Mouse (Mus musculus) midbrain, embryonic 15.5 days (tissue): ENCODE results near the gene Grm8. TPM values are rescaled to one million over a fixed set of nuclear protein-coding genes. Genes with fewer than 3 reads are reported as not detected.

Experiments
- ATAC-seq: fragments of 200-750 bp; cut with Nextera tagmentation; replicated peaks from 2 replicates; pipeline ENCODE4 v1.8.0; 2017; ENCODE audit warnings: moderate TSS enrichment
- H3K27ac ChIP-seq: fragments of 300-500 bp; sonication (generic); 2 replicates; pipeline ENCODE4 v1.5.1; 2015; ENCODE audit warnings: mild to moderate bottlenecking, inconsistent platforms
- H3K27me3 ChIP-seq: fragments of 300-500 bp; sonication (generic); replicated peaks from 2 replicates; pipeline ENCODE4 v1.6.1; 2015; ENCODE audit warnings: inconsistent platforms
- H3K36me3 ChIP-seq: fragments of 300-500 bp; sonication (generic); replicated peaks from 2 replicates; pipeline ENCODE4 v1.6.1; 2015; ENCODE audit warnings: inconsistent platforms
- H3K4me1 ChIP-seq: fragments of 300-500 bp; sonication (generic); 2 replicates; pipeline ENCODE4 v1.6.1; 2015; ENCODE audit warnings: inconsistent platforms
- H3K4me2 ChIP-seq: fragments of 300-500 bp; sonication (generic); 2 replicates; pipeline ENCODE4 v1.6.1; 2015; ENCODE audit warnings: inconsistent platforms, mild to moderate bottlenecking, moderate library complexity
- H3K4me3 ChIP-seq: fragments of 300-500 bp; sonication (generic); 2 replicates; pipeline ENCODE4 v1.5.1; 2015; ENCODE audit warnings: mild to moderate bottlenecking, inconsistent platforms
- H3K9ac ChIP-seq: fragments of 300-500 bp; sonication (generic); 2 replicates; pipeline ENCODE4 v1.6.1; 2015; ENCODE audit warnings: mild to moderate bottlenecking, inconsistent platforms
- H3K9me3 ChIP-seq: fragments of 300-500 bp; sonication (generic); 2 replicates; pipeline ENCODE4 v1.6.1; 2016; ENCODE audit warnings: inconsistent platforms
- WGBS: fragments of 180-500 bp; shearing (Covaris S2); methylation state at CpG from one replicate; pipeline ENCODE4 v1.1.7; 2015; ENCODE audit warnings: mixed read lengths; 5-methylcytosine and 5-hydroxymethylcytosine counted together
- polyA plus RNA-seq: library from polyadenylated mRNA; unstranded; fragments of >200 nt; fragmentation: Nextera tagmentation; extraction: Ambion mirVana; gene quantifications from 2 replicates; pipeline ENCODE4 v1.2.1, GENCODE M21; 2015

Gene Grm8
- polyA plus RNA-seq, 1 experiment from 2014 or later: 16.5 TPM

GRCm38 (mm10) chr6:28017653-28018052 is 117.3 kb downstream of the Grm8 start:
- ATAC-seq: no peak
- Histone ChIP-seq H3K36me3 (no peaks in the 10 kb centered on the region), H3K4me1 (no peaks in the 10 kb centered on the region), H3K9ac (no peak overlapping the region), H3K27ac (no peak overlapping the region), H3K9me3 (no peaks in the 10 kb centered on the region), H3K27me3 (no peaks in the 10 kb centered on the region), H3K4me2 (no peak overlapping the region), H3K4me3 (no peak overlapping the region)
- WGBS: 80% methylated on average over 1 of the region's 1 CpGs

- no peak for ATAC-seq
- Histone ChIP-seq H3K4me2 (no peak overlapping the region), H3K4me1 (no peaks in the 10 kb centered on the region), H3K36me3 (no peaks in the 10 kb centered on the region), H3K9ac (no peak overlapping the region), H3K27me3 (no peaks in the 10 kb centered on the region), H3K4me3 (no peak overlapping the region), H3K9me3 (no peaks in the 10 kb centered on the region), H3K27ac (no peak overlapping the region)
- WGBS: 92% methylated on average over 3 of the region's 3 CpGs
These were observed 128.0 kb downstream of the Grm8 start for GRCm38 (mm10) chr6:28007001-28007400.

- no peak overlapping the region for H3K4me3 ChIP-seq
- no peak for ATAC-seq
- H3K9ac ChIP-seq: no peak overlapping the region
- H3K9me3 ChIP-seq: no peaks in the 10 kb centered on the region
- H3K4me1 ChIP-seq: no peaks in the 10 kb centered on the region
- H3K36me3 ChIP-seq: no peaks in the 10 kb centered on the region
- H3K27ac ChIP-seq: no peak overlapping the region
- no peak overlapping the region for H3K4me2 ChIP-seq
- WGBS: 93% methylated on average over 2 of the region's 2 CpGs
- H3K27me3 ChIP-seq: no peaks in the 10 kb centered on the region
These were observed 137.7 kb downstream of the Grm8 start for GRCm38 (mm10) chr6:27997250-27997649.

- no peaks in the 10 kb centered on the region for H3K27me3 ChIP-seq
- H3K4me2 ChIP-seq: no peak overlapping the region
- 50% methylated on average over 4 of the region's 4 CpGs for WGBS
- H3K36me3 ChIP-seq: no peaks in the 10 kb centered on the region
- H3K4me1 ChIP-seq: no peaks in the 10 kb centered on the region
- H3K9ac ChIP-seq: no peak overlapping the region
- ATAC-seq: no peak
- no peaks in the 10 kb centered on the region for H3K9me3 ChIP-seq
- no peak overlapping the region for H3K27ac ChIP-seq
- H3K4me3 ChIP-seq: no peak overlapping the region
These were observed 143.7 kb downstream of the Grm8 start for GRCm38 (mm10) chr6:27991241-27991640.

- no peaks in the 10 kb centered on the region for H3K27me3 ChIP-seq
- WGBS: 79% methylated on average over 3 of the region's 3 CpGs
- no peak overlapping the region for H3K27ac ChIP-seq
- H3K4me1 ChIP-seq: no peaks in the 10 kb centered on the region
- no peaks in the 10 kb centered on the region for H3K36me3 ChIP-seq
- ATAC-seq: no peak
- no peaks in the 10 kb centered on the region for H3K9me3 ChIP-seq
- H3K4me3 ChIP-seq: no peak overlapping the region
- H3K9ac ChIP-seq: no peak overlapping the region
- no peak overlapping the region for H3K4me2 ChIP-seq
These were observed 152.4 kb downstream of the Grm8 start for GRCm38 (mm10) chr6:27982598-27982997.

GRCm38 (mm10) chr6:27982021-27982420 is 153.0 kb downstream of the Grm8 start:
- no peaks in the 10 kb centered on the region for H3K9me3 ChIP-seq
- H3K4me1 ChIP-seq: no peaks in the 10 kb centered on the region
- no peak for ATAC-seq
- no peak overlapping the region for H3K4me2 ChIP-seq
- no peak overlapping the region for H3K9ac ChIP-seq
- 30% methylated on average over 1 of the region's 1 CpGs for WGBS
- H3K4me3 ChIP-seq: no peak overlapping the region
- no peak overlapping the region for H3K27ac ChIP-seq
- no peaks in the 10 kb centered on the region for H3K36me3 ChIP-seq
- no peaks in the 10 kb centered on the region for H3K27me3 ChIP-seq

- Histone ChIP-seq H3K27me3 (no peaks in the 10 kb centered on the region), H3K4me2 (no peak overlapping the region), H3K27ac (no peak overlapping the region), H3K9ac (no peak overlapping the region), H3K36me3 (no peaks in the 10 kb centered on the region), H3K4me3 (no peak overlapping the region), H3K4me1 (no peaks in the 10 kb centered on the region), H3K9me3 (no peaks in the 10 kb centered on the region)
- WGBS: 93% methylated on average over 5 of the region's 5 CpGs
- ATAC-seq: no peak
These were observed 157.6 kb downstream of the Grm8 start for GRCm38 (mm10) chr6:27977361-27977760.

- 86% methylated on average over 2 of the region's 2 CpGs for WGBS
- Histone ChIP-seq H3K36me3 (no peaks in the 10 kb centered on the region), H3K9ac (no peak overlapping the region), H3K27me3 (no peaks in the 10 kb centered on the region), H3K4me2 (no peak overlapping the region), H3K27ac (no peak overlapping the region), H3K9me3 (no peaks in the 10 kb centered on the region), H3K4me1 (no peaks in the 10 kb centered on the region), H3K4me3 (no peak overlapping the region)
- ATAC-seq: no peak
These were observed 166.1 kb downstream of the Grm8 start for GRCm38 (mm10) chr6:27968859-27969258.

GRCm38 (mm10) chr6:27967037-27967436 is 167.9 kb downstream of the Grm8 start:
- Histone ChIP-seq H3K4me1 (no peaks in the 10 kb centered on the region), H3K9me3 (no peaks in the 10 kb centered on the region), H3K36me3 (no peaks in the 10 kb centered on the region), H3K4me2 (no peak overlapping the region), H3K27me3 (no peaks in the 10 kb centered on the region), H3K4me3 (no peak overlapping the region), H3K27ac (no peak overlapping the region), H3K9ac (no peak overlapping the region)
- WGBS: 83% methylated on average over 3 of the region's 3 CpGs
- ATAC-seq: no peak

GRCm38 (mm10) chr6:27965237-27965636 is 169.7 kb downstream of the Grm8 start:
- Histone ChIP-seq H3K36me3 (no peaks in the 10 kb centered on the region), H3K9ac (no peak overlapping the region), H3K9me3 (no peaks in the 10 kb centered on the region), H3K4me3 (no peak overlapping the region), H3K27ac (no peak overlapping the region), H3K4me2 (no peak overlapping the region), H3K4me1 (no peaks in the 10 kb centered on the region), H3K27me3 (no peaks in the 10 kb centered on the region)
- WGBS: 68% methylated on average over 2 of the region's 2 CpGs
- ATAC-seq: no peak

GRCm38 (mm10) chr6:27963887-27964286 is 171.1 kb downstream of the Grm8 start:
- Histone ChIP-seq H3K4me3 (no peak overlapping the region), H3K27ac (no peak overlapping the region), H3K36me3 (no peaks in the 10 kb centered on the region), H3K27me3 (no peaks in the 10 kb centered on the region), H3K4me2 (no peak overlapping the region), H3K9ac (no peak overlapping the region), H3K4me1 (no peaks in the 10 kb centered on the region), H3K9me3 (no peaks in the 10 kb centered on the region)
- no peak for ATAC-seq
- 94% methylated on average over 1 of the region's 1 CpGs for WGBS

GRCm38 (mm10) chr6:27956278-27956857 is 178.6 kb downstream of the Grm8 start:
- H3K4me3 ChIP-seq: no peak overlapping the region
- peak; percentile 66 for ATAC-seq

GRCm38 (mm10) chr6:27951433-27951832 is 183.5 kb downstream of the Grm8 start:
- Histone ChIP-seq H3K27ac (no peak overlapping the region), H3K27me3 (no peaks in the 10 kb centered on the region), H3K4me2 (no peak overlapping the region), H3K9ac (no peak overlapping the region), H3K4me3 (no peak overlapping the region), H3K36me3 (no peaks in the 10 kb centered on the region), H3K9me3 (no peaks in the 10 kb centered on the region), H3K4me1 (no peaks in the 10 kb centered on the region)
- no peak for ATAC-seq
- 60% methylated on average over 5 of the region's 5 CpGs for WGBS

More at GRCm38 (mm10) chr6:27956278-27956857, 178.6 kb downstream of the Grm8 start:
- no peaks in the 10 kb centered on the region for H3K36me3 ChIP-seq
- H3K9ac ChIP-seq: no peak overlapping the region
- H3K4me1 ChIP-seq: no peaks in the 10 kb centered on the region
- no peaks in the 10 kb centered on the region for H3K27me3 ChIP-seq
- no peaks in the 10 kb centered on the region for H3K9me3 ChIP-seq
- WGBS: 69% methylated on average over 6 of the region's 6 CpGs
- H3K4me2 ChIP-seq: no peak overlapping the region
- no peak overlapping the region for H3K27ac ChIP-seq
